Mouse (Mus musculus): ENCODE results near the gene Angpt4.

The Angpt4 gene

GRCm38 (mm10) chr2:151910919-151911500 is at the start of gene Angpt4:
Gene Angpt4 (plus strand): TSS chr2:151911210.
- in situ Hi-C loops (cut with MboI, MseI): no loop called here

- in situ Hi-C loops (cut with MboI, MseI): loop anchor here in 1 of 2 experiments (25.0 kb wide), 1 partner anchor 375 kb away; the partner anchor contains the start of genes 4921509C19Rik and Nsfl1c
Measured at GRCm38 (mm10) chr2:151862257-151862810, 48.7 kb upstream of the Angpt4 start.

DNA sequence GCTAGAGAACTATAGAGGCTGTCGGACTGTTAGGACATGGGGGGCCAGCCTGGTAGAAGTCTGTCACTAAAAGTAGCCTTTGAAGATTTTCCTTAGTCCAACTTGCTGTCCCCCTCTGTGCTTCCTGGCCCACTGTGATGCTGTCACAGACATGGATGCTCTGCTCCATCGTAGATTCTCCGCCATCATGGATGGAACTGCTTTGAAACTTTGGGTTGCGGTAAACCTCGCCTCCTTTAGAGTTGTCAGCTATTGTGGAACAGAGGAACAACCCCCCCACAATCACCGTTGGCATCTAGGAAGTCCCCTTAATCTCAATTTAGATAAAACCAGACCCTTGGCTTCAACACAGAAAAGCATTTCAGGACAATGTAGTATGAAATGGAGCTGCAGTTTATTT is 46.1 kb upstream of the Angpt4 start:
- in situ Hi-C loops (cut with MboI, MseI): loop anchor here in 1 of 2 experiments (25.0 kb wide), 1 partner anchor 378 kb away; the partner anchor contains the start of genes 4921509C19Rik and Nsfl1c

DNA sequence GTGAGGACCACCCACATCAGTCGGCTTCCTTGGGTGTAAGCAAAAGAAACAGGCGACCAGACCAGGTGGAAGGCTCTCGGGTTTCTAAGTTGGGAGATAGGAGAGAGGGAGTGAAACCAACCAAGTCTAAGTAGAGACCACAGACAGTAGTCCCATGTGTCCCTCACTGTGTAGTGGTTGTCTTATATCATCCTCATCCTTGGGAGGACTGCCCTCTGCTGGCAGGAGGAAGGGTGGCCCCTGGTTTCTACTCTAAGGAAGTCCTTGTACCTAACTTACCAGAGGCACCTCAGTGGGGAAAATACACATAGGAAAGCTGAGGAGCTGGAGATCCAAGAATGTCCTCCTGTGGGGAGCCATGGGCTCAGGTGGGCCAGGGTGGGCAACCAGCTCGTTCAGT is 44.5 kb upstream of the Angpt4 start:
- in situ Hi-C loops (cut with MboI, MseI): loop anchor here in 1 of 2 experiments (25.0 kb wide), 1 partner anchor 379 kb away; the partner anchor contains the start of genes 4921509C19Rik and Nsfl1c

DNA sequence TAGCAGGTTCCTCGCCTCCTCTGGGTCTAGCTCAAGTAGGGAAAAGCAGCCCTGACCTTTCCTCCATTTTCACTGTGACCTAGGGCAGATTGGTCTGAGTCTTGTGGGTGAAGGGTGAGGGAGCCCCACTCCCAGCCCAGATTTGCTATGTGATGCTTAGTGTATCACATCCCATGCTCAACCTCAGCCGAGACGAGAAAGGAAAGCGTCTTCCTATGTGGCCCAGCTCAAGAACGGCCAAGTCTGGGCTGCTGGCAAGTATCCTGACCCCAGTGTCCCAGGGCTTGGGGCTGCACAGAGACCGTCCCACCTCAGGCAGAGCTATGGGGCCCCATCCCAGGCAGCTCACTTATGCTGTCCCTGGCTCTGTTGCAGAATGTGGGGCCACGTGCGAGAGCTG is 42.8 kb upstream of the Angpt4 start:
- in situ Hi-C loops (cut with MboI, MseI): loop anchor here in 1 of 2 experiments (25.0 kb wide), 1 partner anchor 381 kb away; the partner anchor contains the start of genes 4921509C19Rik and Nsfl1c

- in situ Hi-C loops (cut with MboI, MseI): loop anchor here (10.0 to 25.0 kb wide), 2 partner anchors 387 to 490 kb away; partner anchors contain the start of genes 4921509C19Rik (in 1 of the 2) and Nsfl1c (in 1 of the 2)
Measured at GRCm38 (mm10) chr2:151874551-151874950, 36.5 kb upstream of the Angpt4 start.

DNA sequence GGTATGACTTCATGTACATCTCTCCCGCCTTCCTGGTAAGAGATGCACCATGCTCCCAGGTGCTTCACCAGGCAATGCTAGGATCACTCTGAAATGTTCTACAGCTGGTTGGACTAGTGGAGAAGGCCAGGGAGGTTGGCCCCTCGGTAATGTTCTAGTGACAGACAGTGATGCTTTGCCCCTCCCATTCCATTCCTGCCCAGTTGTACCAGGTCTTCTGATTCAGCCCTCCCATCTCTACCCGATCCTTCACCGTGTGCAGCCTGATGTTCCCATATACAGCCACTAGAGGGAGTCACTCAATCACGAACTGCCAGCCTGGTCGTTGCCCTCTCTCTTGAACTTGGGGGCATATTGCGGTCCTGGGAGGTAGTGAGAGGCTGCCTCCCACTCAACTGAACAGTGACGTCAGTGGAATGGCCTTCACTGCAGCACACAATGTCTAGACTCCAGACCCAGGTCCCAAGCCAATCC is 35.0 kb upstream of the Angpt4 start:
- in situ Hi-C loops (cut with MboI, MseI): loop anchor here in 1 of 2 experiments (10.0 kb wide), 1 partner anchor 489 kb away; no protein-coding TSS in a partner anchor

- in situ Hi-C loops (cut with MboI, MseI): loop anchor here in 1 of 2 experiments (10.0 kb wide), 1 partner anchor 486 kb away; no protein-coding TSS in a partner anchor
Measured at GRCm38 (mm10) chr2:151878645-151879044, 32.4 kb upstream of the Angpt4 start.

GRCm38 (mm10) chr2:151879760-151880159 is 31.2 kb upstream of the Angpt4 start:
- in situ Hi-C loops (cut with MboI, MseI): loop anchor here in 1 of 2 experiments (10.0 kb wide), 1 partner anchor 485 kb away; no protein-coding TSS in a partner anchor

DNA sequence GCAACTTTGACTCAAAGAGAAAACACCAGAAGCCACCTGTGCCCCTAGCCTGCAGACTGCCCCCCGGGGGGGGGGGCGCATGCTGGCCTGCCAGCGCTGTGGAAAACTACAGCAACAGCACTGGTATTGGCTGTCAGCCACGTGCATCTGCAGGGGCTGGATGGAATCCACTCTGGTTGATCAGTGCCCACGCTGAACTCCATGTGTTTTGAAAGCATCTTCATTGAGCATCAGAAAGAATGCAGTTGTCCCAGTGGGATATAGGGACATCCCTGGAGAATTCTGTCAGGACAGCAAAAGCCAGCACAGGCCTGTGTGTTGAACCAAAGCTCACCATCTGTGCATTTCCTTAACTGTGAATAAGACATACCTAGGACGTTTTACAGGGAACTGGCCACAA is 20.0 kb upstream of the Angpt4 start:
- in situ Hi-C loops (cut with MboI, MseI): no loop called here

- in situ Hi-C loops (cut with MboI, MseI): no loop called here
Measured at GRCm38 (mm10) chr2:151893122-151893774, 17.8 kb upstream of the Angpt4 start.

- in situ Hi-C loops (cut with MboI, MseI): no loop called here
Measured at GRCm38 (mm10) chr2:151894209-151894980, 16.6 kb upstream of the Angpt4 start.

DNA sequence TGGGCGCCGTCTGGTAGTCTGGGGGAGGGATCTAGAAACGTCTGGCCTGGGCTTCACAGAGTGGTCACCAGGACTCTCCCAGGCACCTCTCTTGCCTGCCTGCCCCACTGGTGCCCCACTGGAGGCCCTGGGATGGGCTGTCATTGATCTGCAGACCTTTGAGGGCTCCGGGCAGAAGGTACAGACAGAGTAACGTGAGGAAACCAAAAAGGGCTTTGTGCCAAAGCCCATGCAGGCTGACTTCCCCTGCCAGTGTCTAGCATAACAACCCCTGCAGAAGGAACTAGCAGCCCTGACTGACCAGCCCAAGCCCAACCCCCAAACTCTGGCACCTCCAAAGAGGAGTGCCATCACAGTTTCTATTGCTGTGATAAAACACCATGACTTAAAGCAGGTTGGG is 15.1 kb upstream of the Angpt4 start:
- in situ Hi-C loops (cut with MboI, MseI): no loop called here

- in situ Hi-C loops (cut with MboI, MseI): no loop called here
Measured at GRCm38 (mm10) chr2:151898106-151898505, 12.9 kb upstream of the Angpt4 start.

- in situ Hi-C loops (cut with MboI, MseI): no loop called here
Measured at GRCm38 (mm10) chr2:151900845-151901244, 10.2 kb upstream of the Angpt4 start.

DNA sequence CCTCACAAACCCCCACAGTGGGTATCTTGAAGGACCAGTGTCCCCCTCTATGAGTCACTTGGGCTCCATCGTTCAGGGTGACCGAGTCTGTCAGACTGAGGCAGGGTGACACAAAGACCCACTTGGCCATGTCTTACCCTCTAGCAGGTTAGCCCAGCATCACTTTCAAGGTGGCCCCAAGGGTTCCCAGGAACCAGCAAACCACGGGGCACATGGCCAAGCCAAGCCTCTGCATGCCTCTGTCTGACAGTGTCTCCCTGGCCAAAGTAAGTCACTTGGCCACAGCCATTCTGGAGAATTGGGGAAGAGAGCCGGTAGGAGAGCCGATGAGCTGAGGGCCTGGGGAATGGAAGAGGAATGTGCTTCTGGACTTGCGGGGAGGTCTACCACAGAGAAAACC is 7.7 kb upstream of the Angpt4 start:
- in situ Hi-C loops (cut with MboI, MseI): no loop called here

DNA sequence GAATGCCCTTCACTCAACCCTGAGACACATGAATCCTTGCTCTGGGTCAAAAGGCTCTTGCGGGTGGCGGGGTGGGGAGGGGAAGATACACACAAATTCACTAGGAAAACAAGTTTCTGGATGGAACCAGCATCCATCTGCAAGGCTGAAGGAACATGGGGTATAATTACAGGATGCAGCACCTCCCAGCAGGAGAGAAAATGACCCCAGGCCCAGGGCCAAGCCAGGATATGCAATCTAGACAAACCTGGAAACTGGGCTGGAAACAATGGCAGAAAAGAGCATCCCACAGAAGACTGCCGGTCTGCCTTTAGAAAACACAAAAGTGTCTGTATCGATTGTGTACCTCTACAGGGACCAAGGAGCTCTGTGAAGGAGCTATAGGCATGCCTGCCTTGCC is 7.1 kb upstream of the Angpt4 start:
- in situ Hi-C loops (cut with MboI, MseI): no loop called here

GRCm38 (mm10) chr2:151904636-151905035 is 6.4 kb upstream of the Angpt4 start:
- in situ Hi-C loops (cut with MboI, MseI): no loop called here

DNA sequence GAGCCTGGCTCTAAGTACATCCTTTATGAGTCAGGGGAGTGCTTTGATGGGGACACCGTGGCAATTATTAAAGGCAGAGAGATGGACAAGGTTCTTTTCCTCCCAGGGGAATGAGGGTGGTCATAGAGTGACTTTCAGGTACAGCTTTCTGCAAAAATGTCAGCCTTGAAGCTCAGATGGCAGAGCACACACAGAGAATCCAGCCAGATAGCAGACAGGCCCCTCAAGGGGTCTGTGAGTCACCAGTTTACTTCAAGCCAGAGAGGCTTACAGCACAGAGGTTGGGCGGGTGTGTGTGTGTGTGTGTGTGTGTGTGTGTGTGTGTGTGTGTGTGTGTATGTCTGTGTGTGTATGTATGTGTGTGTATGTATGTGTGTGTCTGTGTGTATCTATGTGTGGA is 4.0 kb upstream of the Angpt4 start:
- in situ Hi-C loops (cut with MboI, MseI): no loop called here

DNA sequence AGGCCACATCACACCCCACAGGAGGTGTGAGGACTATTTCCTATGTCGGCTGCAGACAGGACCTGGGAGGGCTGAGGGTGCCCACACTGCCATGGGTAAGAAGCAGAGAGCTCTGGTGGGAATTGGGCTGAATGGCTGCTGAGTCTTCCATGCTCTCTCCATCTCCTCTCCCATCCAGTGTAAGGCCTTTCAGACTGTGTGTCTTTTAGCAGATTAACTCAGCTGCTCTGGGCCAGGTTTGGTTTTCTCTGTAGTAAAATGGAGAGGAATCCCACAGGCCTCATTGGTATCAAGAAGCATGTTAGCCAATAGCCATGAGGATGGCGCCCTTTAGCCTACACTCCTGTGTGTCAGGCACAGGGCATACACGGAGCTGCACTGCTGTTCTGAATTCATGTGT is 1.6 kb upstream of the Angpt4 start:
- in situ Hi-C loops (cut with MboI, MseI): no loop called here

DNA sequence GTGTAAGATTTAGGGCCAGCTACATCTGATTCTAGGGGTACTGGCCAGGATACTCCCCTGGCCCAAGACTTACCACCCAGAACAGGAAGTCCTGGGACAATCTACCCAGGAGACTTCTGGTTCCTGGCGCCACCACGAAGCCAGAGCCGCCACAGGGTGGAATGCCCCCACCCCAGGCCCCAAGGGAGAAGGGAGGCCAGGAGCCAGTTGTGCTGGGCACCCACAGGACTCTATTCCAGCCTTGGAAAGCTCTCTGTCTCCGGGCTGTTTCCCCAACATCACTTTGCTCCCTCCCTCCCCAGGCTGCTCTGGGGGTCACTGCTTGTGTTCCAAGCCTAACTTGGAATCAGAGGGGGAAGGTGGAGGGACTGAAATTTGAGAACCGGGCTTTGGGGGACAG is 512 bp upstream of the Angpt4 start:
- in situ Hi-C loops (cut with MboI, MseI): no loop called here
